Mouse (Mus musculus) liver, embryonic 13.5 days (tissue): Measurements from ENCODE around the gene Gm5475. TPM values are rescaled to one million over a fixed set of nuclear protein-coding genes. Genes with fewer than 3 reads are reported as not detected.

Source experiments
- ATAC-seq: fragments of 200-750 bp; cut with Nextera tagmentation; 2 replicates; pipeline ENCODE4 v1.8.0; 2017; ENCODE audit warnings: low read depth, mild to moderate bottlenecking, moderate number of reproducible peaks, moderate library complexity
- DNase-seq: peaks from one replicate; pipeline ENCODE4 v3.0.0; 2022
- H3K27ac ChIP-seq: fragments of 300-500 bp; sonication (generic); 2 replicates; pipeline ENCODE4 v1.5.1; 2015; ENCODE audit warnings: moderate library complexity, mild to moderate bottlenecking, inconsistent platforms
- H3K27me3 ChIP-seq: fragments of 300-500 bp; sonication (generic); 2 replicates; pipeline ENCODE4 v1.6.1; 2015; ENCODE audit warnings: mild to moderate bottlenecking, inconsistent platforms
- H3K36me3 ChIP-seq: fragments of 300-500 bp; sonication (generic); 2 replicates; pipeline ENCODE4 v1.6.1; 2015; ENCODE audit warnings: mild to moderate bottlenecking, inconsistent platforms
- H3K4me1 ChIP-seq: fragments of 300-500 bp; sonication (generic); replicated peaks from 2 replicates; pipeline ENCODE4 v1.6.1; 2015; ENCODE audit warnings: inconsistent platforms
- H3K4me2 ChIP-seq: fragments of 300-500 bp; sonication (generic); 2 replicates; pipeline ENCODE4 v1.6.1; 2015; ENCODE audit warnings: inconsistent platforms, mild to moderate bottlenecking, moderate library complexity
- H3K4me3 ChIP-seq: fragments of 300-500 bp; sonication (generic); replicated peaks from 2 replicates; pipeline ENCODE4 v1.5.1; 2015; ENCODE audit warnings: mild to moderate bottlenecking, inconsistent platforms
- H3K9ac ChIP-seq: fragments of 300-500 bp; sonication (generic); 2 replicates; pipeline ENCODE4 v1.6.1; 2015; ENCODE audit warnings: mild to moderate bottlenecking, inconsistent platforms
- H3K9me3 ChIP-seq: fragments of 300-500 bp; sonication (generic); replicated peaks from 2 replicates; pipeline ENCODE4 v1.6.1; 2016; ENCODE audit warnings: inconsistent platforms
- WGBS: fragments of 180-500 bp; shearing (Covaris S2); methylation state at CpG from one replicate; pipeline ENCODE4 v1.1.7; 2015; ENCODE audit not compliant: insufficient replicate concordance; 5-methylcytosine and 5-hydroxymethylcytosine counted together
- polyA plus RNA-seq: library from polyadenylated mRNA; unstranded; fragments of >200 nt; fragmentation: Nextera tagmentation; extraction: Ambion mirVana; gene quantifications from 2 replicates; pipeline ENCODE4 v1.2.1, GENCODE M21; 2015

The Gm5475 gene
- polyA plus RNA-seq, 1 experiment from 2014 or later = not detected

- under 1% methylated on average over 17 of the region's 19 CpGs for WGBS
- H3K9ac ChIP-seq = peak overlapping the region; percentile 80
- peaks cover 36% of the 10 kb centered on the region for H3K4me1 ChIP-seq
- peak overlapping the region; percentile 88 for H3K4me3 ChIP-seq
- peak; percentile 35 for ATAC-seq
- no peaks in the 10 kb centered on the region for H3K9me3 ChIP-seq
- H3K27ac ChIP-seq = peak overlapping the region; percentile 83
- DNase-seq = no peak
- H3K27me3 ChIP-seq = no peaks in the 10 kb centered on the region
- H3K4me2 ChIP-seq = peak overlapping the region; percentile 94
- H3K36me3 ChIP-seq = peaks cover 27% of the 10 kb centered on the region
Measured at GRCm38 (mm10) chr15:100469189-100469545, 47.2 kb downstream of the Gm5475 start.

- DNase-seq = no peak
- no peaks in the 10 kb centered on the region for H3K9me3 ChIP-seq
- H3K4me1 ChIP-seq = peaks cover 36% of the 10 kb centered on the region
- no peak overlapping the region for H3K27ac ChIP-seq
- peaks cover 34% of the 10 kb centered on the region for H3K36me3 ChIP-seq
- WGBS = 41% methylated on average over 10 of the region's 10 CpGs
- H3K4me3 ChIP-seq = peak overlapping the region; percentile 88
- H3K9ac ChIP-seq = peak overlapping the region; percentile 80; the same call in 1 of the 2 replicates
- ATAC-seq = no peak
- peak overlapping the region; percentile 94 for H3K4me2 ChIP-seq
- no peaks in the 10 kb centered on the region for H3K27me3 ChIP-seq
Measured at GRCm38 (mm10) chr15:100470037-100470436, 48.1 kb downstream of the Gm5475 start.

- WGBS = 73% methylated on average over 7 of the region's 7 CpGs
- DNase-seq (no peak), ATAC-seq (no peak)
- H3K27me3 ChIP-seq = no peaks in the 10 kb centered on the region
- H3K36me3 ChIP-seq = peaks cover 72% of the 10 kb centered on the region
- H3K4me3 ChIP-seq = no peak overlapping the region
- H3K27ac ChIP-seq = no peak overlapping the region; the same call in 1 of the 2 replicates
- no peaks in the 10 kb centered on the region for H3K9me3 ChIP-seq
- H3K4me2 ChIP-seq = no peak overlapping the region
- H3K4me1 ChIP-seq = peaks cover 19% of the 10 kb centered on the region
- H3K9ac ChIP-seq = no peak overlapping the region
Measured at GRCm38 (mm10) chr15:100473926-100474503, 52.1 kb downstream of the Gm5475 start.

Other genes starting within 250 kb of the Gm5475 start
- gene Atf1, start 194.3 kb upstream of the Gm5475 start, polyA plus RNA-seq = 46.5 and 51.3 TPM in 2 replicates
- not detected in 2 replicates for gene Tmprss12, start 141.3 kb upstream of the Gm5475 start, polyA plus RNA-seq
- 6.6 and 7.7 TPM in 2 replicates for gene Mettl7a1, start 118.0 kb upstream of the Gm5475 start, polyA plus RNA-seq
- not detected in 2 replicates for gene Mettl7a3, start 87.2 kb upstream of the Gm5475 start, polyA plus RNA-seq
- gene Methig1, start 69.0 kb upstream of the Gm5475 start, polyA plus RNA-seq = not detected in 2 replicates
- not detected in 2 replicates for gene Mettl7a2, start 68.9 kb upstream of the Gm5475 start, polyA plus RNA-seq
- gene Higd1c, start 57.6 kb upstream of the Gm5475 start, polyA plus RNA-seq = not detected in 2 replicates
- gene Slc11a2, start 2.9 kb downstream of the Gm5475 start, polyA plus RNA-seq = 46.8 and 57.1 TPM in 2 replicates
- gene Letmd1, start 46.9 kb downstream of the Gm5475 start, polyA plus RNA-seq = 14.4 and 15.0 TPM in 2 replicates
- 1.1 and 1.3 TPM in 2 replicates for gene Csrnp2, start 73.3 kb downstream of the Gm5475 start, polyA plus RNA-seq
- gene Tfcp2, start 129.9 kb downstream of the Gm5475 start, polyA plus RNA-seq = 4.4 and 4.6 TPM in 2 replicates
- gene Pou6f1, start 177.8 kb downstream of the Gm5475 start, polyA plus RNA-seq = 0.10 and 0.23 TPM in 2 replicates
- gene Dazap2, start 193.2 kb downstream of the Gm5475 start, polyA plus RNA-seq = 141 and 173 TPM in 2 replicates
- gene Smagp, start 214.8 kb downstream of the Gm5475 start, polyA plus RNA-seq = 7.7 and 7.9 TPM in 2 replicates
- 19.7 and 25.7 TPM in 2 replicates for gene Bin2, start 247.4 kb downstream of the Gm5475 start, polyA plus RNA-seq